Mouse (Mus musculus) heart, adult 18-20 months (tissue): ENCODE results near the gene 1700021F07Rik. TPM values are rescaled to one million over a fixed set of nuclear protein-coding genes. Genes with fewer than 3 reads are reported as not detected.

Experiments
- DNase-seq, 2 experiments: peaks; one replicate each; pipeline ENCODE4 v3.0.0; 2021 to 2022; ENCODE audit warnings: mixed read lengths in 1 of 2
- long read RNA-seq, 2 experiments: library from polyadenylated mRNA; stranded (forward); transcript quantifications; one replicate each; pipeline ENCODE4 v2.0.0; 2021
- total RNA-seq, 2 experiments: library from RNA; stranded (reverse); gene quantifications; 2 replicates each; pipeline ENCODE4 v1.2.3; 2021

1700021F07Rik gene
- total RNA-seq: not detected
- long read RNA-seq, experiment 1: 0 reads
- long read RNA-seq, experiment 2: 0 reads

- no peak for DNase-seq
These were observed at the start of gene 1700021F07Rik for GRCm38 (mm10) chr2:173522376-173522775. 1700021F07Rik (plus strand) TSS chr2:173522586.

- no peak for DNase-seq
These were observed 49.2 kb upstream of the 1700021F07Rik start for GRCm38 (mm10) chr2:173473233-173473632.

GRCm38 (mm10) chr2:173479050-173479449, 43.3 kb upstream of the 1700021F07Rik start:
- DNase-seq: no peak

GRCm38 (mm10) chr2:173484486-173484885, 37.9 kb upstream of the 1700021F07Rik start:
- no peak for DNase-seq

GRCm38 (mm10) chr2:173499612-173500011, 22.8 kb upstream of the 1700021F07Rik start:
- DNase-seq: no peak

GRCm38 (mm10) chr2:173513977-173514376, 8.4 kb upstream of the 1700021F07Rik start:
- DNase-seq: no peak

GRCm38 (mm10) chr2:173515186-173515585, 7.2 kb upstream of the 1700021F07Rik start:
- peak in 1 of 2 experiments; percentile 6 for DNase-seq

- DNase-seq: no peak
These were observed 6.1 kb upstream of the 1700021F07Rik start for GRCm38 (mm10) chr2:173516150-173516855.

GRCm38 (mm10) chr2:173528493-173528892, 6.1 kb downstream of the 1700021F07Rik start:
- no peak for DNase-seq

GRCm38 (mm10) chr2:173532711-173533462, 10.5 kb downstream of the 1700021F07Rik start:
- no peak for DNase-seq

- no peak for DNase-seq
These were observed 12.2 kb downstream of the 1700021F07Rik start for GRCm38 (mm10) chr2:173534581-173534980.

GRCm38 (mm10) chr2:173535390-173535789, 13.0 kb downstream of the 1700021F07Rik start:
- no peak for DNase-seq

- DNase-seq: no peak
These were observed 13.5 kb downstream of the 1700021F07Rik start for GRCm38 (mm10) chr2:173535886-173536285.

- no peak for DNase-seq
These were observed 17.4 kb downstream of the 1700021F07Rik start for GRCm38 (mm10) chr2:173539781-173540180.

- DNase-seq: no peak
These were observed 19.4 kb downstream of the 1700021F07Rik start for GRCm38 (mm10) chr2:173541748-173542147.

GRCm38 (mm10) chr2:173542716-173543115, 20.3 kb downstream of the 1700021F07Rik start:
- no peak for DNase-seq

GRCm38 (mm10) chr2:173545992-173546703, 23.8 kb downstream of the 1700021F07Rik start:
- peak; percentile 70 to 87 for DNase-seq

- no peak for DNase-seq
These were observed 26.9 kb downstream of the 1700021F07Rik start for GRCm38 (mm10) chr2:173549236-173549635.

- peak; percentile 28 to 53 for DNase-seq
These were observed 28.3 kb downstream of the 1700021F07Rik start for GRCm38 (mm10) chr2:173550681-173551080.

GRCm38 (mm10) chr2:173553863-173554262, 31.5 kb downstream of the 1700021F07Rik start:
- peak in 1 of 2 experiments; percentile 21 for DNase-seq

- no peak for DNase-seq
These were observed 36.5 kb downstream of the 1700021F07Rik start for GRCm38 (mm10) chr2:173558754-173559396.

GRCm38 (mm10) chr2:173561851-173562442, 39.6 kb downstream of the 1700021F07Rik start:
- peak; percentile 31 to 76 for DNase-seq
